Mouse (Mus musculus) lung, postnatal 0 days (tissue): ENCODE data around the gene Eci2.
"Not testable (repeated sequence)": the region's sequence is repeated elsewhere in the genome, so short reads cannot be mapped to it uniquely, and the experiment has no call there.

Experiments
- CTCF ChIP-seq: IDR thresholded peaks from 2 replicates; pipeline ENCODE4 v1.5.1; 2016; ENCODE audit warnings: antibody characterized with exemption, mild to moderate bottlenecking
- EP300 ChIP-seq: IDR thresholded peaks from 2 replicates; pipeline ENCODE4 v1.6.1; 2016; ENCODE audit warnings: antibody characterized with exemption, mild to moderate bottlenecking, control low read depth

- TF ChIP-seq EP300, CTCF: not testable (repeated sequence)
Observed at GRCm38 (mm10) chr13:34972456-34972855, 54.4 kb downstream of the Eci2 start.
